In the genomic region with DNA sequence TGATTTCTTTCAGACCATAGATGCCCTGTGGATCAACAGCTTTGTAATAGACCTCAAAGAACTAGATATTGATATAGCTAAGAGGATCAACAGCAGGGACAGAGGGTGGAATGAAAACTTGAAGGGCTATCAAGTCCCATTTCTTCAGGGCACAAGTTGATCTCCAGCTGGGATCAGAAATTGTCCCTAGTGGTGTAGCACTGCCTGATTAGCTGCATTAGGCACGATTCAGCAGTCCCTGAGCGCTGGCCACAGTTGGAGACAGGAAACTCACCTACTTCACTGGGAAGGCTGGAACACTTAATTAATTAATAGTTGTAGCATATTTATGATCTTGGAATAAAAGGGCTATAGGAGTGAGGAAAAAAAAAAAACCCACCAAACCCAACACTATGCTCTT, we compare ENCODE assay signal across 21 mouse cellular contexts.
DNase-seq lines count a peak whose midpoint lies in the region; TF ChIP-seq lines count a peak whose summit lies in the region.
"Had no signal": no experiment of that assay in that cellular context is flagged by ENCODE, and none has a peak within 500 bp of the region (broad histone marks: within the 10 kb centered on the region; RNA-seq: fewer than 3 reads in every experiment).

No protein-coding gene starts in this region.

- H3K27ac ChIP-seq in left cerebral cortex, adult 2 months, result no peak overlapping the region
- H3K27ac ChIP-seq: embryonic facial prominence, embryonic 13.5 days; embryonic facial prominence, embryonic 15.5 days; forebrain, embryonic 10.5 days; forebrain, embryonic 13.5 days had no signal

- no peak overlapping the region for H3K4me3 ChIP-seq in left cerebral cortex, adult 2 months
- H3K4me3 ChIP-seq: embryonic facial prominence, embryonic 13.5 days; embryonic facial prominence, embryonic 15.5 days; erythroblast, embryonic 14.5 days; forebrain, embryonic 10.5 days; forebrain, embryonic 13.5 days had no signal

- DNase-seq in cerebellum, postnatal 10 days, result peak; percentile 16 to 30
- DNase-seq in cerebellum, adult 8-10 months, result no peak
- peak; percentile 1 for DNase-seq in left cerebral cortex, postnatal 4 days
- no peak for DNase-seq in left cerebral cortex, adult 2 months (ENCODE audit: extremely low spot score in 1 of 2, low spot score in 2 of 2)
- peak; percentile 62 for DNase-seq in retina, embryonic 14.5 days (ENCODE audit: low spot score)
- no peak for DNase-seq in heart, postnatal 36 days
- no peak for DNase-seq in spleen, adult 18-20 months
- DNase-seq: adrenal gland, adult 8-10 months; adrenal gland, postnatal 14 days; adrenal gland, postnatal 36 days; B cell, adult 2 months; cerebellum, adult 11 months; cerebellum, adult 18-20 months; cerebellum, adult 9-10 months; cerebellum, postnatal 36 days; embryo, embryonic 11 days had no signal

- no peak for TF ChIP-seq CTCF in left cerebral cortex, adult 2 months (IDR thresholded peaks at IDR 0.05)

- intact Hi-C loops in left cerebral cortex, postnatal 4 days (cut with DNase I), result no loop called here
- intact Hi-C loops in left cerebral cortex, adult 2 months (cut with DNase I), result no loop called here
- intact Hi-C loops in heart, postnatal 36 days (cut with DNase I), result no loop called here

Comparison
In these comparisons a context has a peak if more than half of its experiments do, and no peak if none do; other contexts are left out.
1. DNase-seq: peak in cerebellum, postnatal 10 days (2 of 2), left cerebral cortex, postnatal 4 days (single experiment) and retina, embryonic 14.5 days (single experiment); none in cerebellum, adult 8-10 months (single experiment), left cerebral cortex, adult 2 months (0 of 2), heart, postnatal 36 days (0 of 2) and spleen, adult 18-20 months (0 of 2).